Mouse (Mus musculus): ENCODE results near the gene Cfd. TPM values are rescaled to one million over a fixed set of nuclear protein-coding genes. Genes with fewer than 3 reads are reported as not detected.
A peak's percentile ranks its signal among the peaks of the same experiment; 100 is the strongest.

Gene Cfd
- not detected in 2 replicates for polyA plus RNA-seq (2015; fragmentation: Nextera tagmentation; extraction: Ambion mirVana)

GRCm38 (mm10) chr10:79890670-79891069 lies at the start of gene Cfd:
Gene Cfd, plus strand, starts transcription at chr10:79890853.
- 47% methylated on average over 5 of the region's 5 CpGs for WGBS
- no peak within 1 kb of the TSS for H3K4me2 ChIP-seq (ENCODE audit: low read length)

GRCm38 (mm10) chr10:79842322-79842721 lies 48.3 kb upstream of the Cfd start:
- Histone ChIP-seq H3K36me3 (ENCODE audit: control insufficient read depth, insufficient read depth, low read length) (no peaks in the 10 kb centered on the region), H3K9me3 (ENCODE audit: control insufficient read depth, low read length) (no peaks in the 10 kb centered on the region), H3K27ac (ENCODE audit: low read depth, low read length) (no peak overlapping the region), H3K4me3 (ENCODE audit: low read length) (no peak overlapping the region), H3K27me3 (replicated peaks; ENCODE audit: control insufficient read depth, insufficient read depth, low read length) (no peaks in the 10 kb centered on the region), H3K4me1 (ENCODE audit: control insufficient read depth, insufficient read depth, low read depth, low read length) (peaks cover 9% of the 10 kb centered on the region), H3K4me2 (ENCODE audit: low read length) (no peak overlapping the region), H3K9ac (ENCODE audit: low read depth, low read length) (no peak overlapping the region)
- no peak for ATAC-seq
- WGBS = 62% methylated on average over 3 of the region's 3 CpGs

More at GRCm38 (mm10) chr10:79890670-79891069, at the start of gene Cfd:
- Histone ChIP-seq H3K36me3 (ENCODE audit: control insufficient read depth, insufficient read depth, low read length) (peaks cover 8% of the 10 kb centered on the region), H3K4me3 (ENCODE audit: low read length) (no peak within 1 kb of the TSS), H3K4me1 (ENCODE audit: control insufficient read depth, insufficient read depth, low read depth, low read length) (no peaks in the 10 kb centered on the region), H3K9me3 (ENCODE audit: control insufficient read depth, low read length) (no peaks in the 10 kb centered on the region), H3K27ac (ENCODE audit: low read depth, low read length) (no peak within 1 kb of the TSS), H3K27me3 (replicated peaks; ENCODE audit: control insufficient read depth, insufficient read depth, low read length) (no peaks in the 10 kb centered on the region), H3K9ac (ENCODE audit: low read depth, low read length) (no peak within 1 kb of the TSS)
- no peak for ATAC-seq

- Histone ChIP-seq H3K9ac (ENCODE audit: low read depth, low read length) (no peak overlapping the region), H3K27ac (ENCODE audit: low read depth, low read length) (no peak overlapping the region), H3K4me1 (ENCODE audit: control insufficient read depth, insufficient read depth, low read depth, low read length) (peaks cover 9% of the 10 kb centered on the region), H3K4me2 (ENCODE audit: low read length) (no peak overlapping the region), H3K36me3 (ENCODE audit: control insufficient read depth, insufficient read depth, low read length) (no peaks in the 10 kb centered on the region), H3K9me3 (ENCODE audit: control insufficient read depth, low read length) (no peaks in the 10 kb centered on the region), H3K4me3 (ENCODE audit: low read length) (no peak overlapping the region), H3K27me3 (replicated peaks; ENCODE audit: control insufficient read depth, insufficient read depth, low read length) (no peaks in the 10 kb centered on the region)
- no peak for ATAC-seq
- WGBS = 41% methylated on average over 6 of the region's 6 CpGs
These were observed 47.2 kb upstream of the Cfd start for GRCm38 (mm10) chr10:79843476-79843875.

- ATAC-seq = no peak
- 74% methylated on average over 5 of the region's 5 CpGs for WGBS
- Histone ChIP-seq H3K9ac (ENCODE audit: low read depth, low read length) (no peak overlapping the region), H3K9me3 (ENCODE audit: control insufficient read depth, low read length) (no peaks in the 10 kb centered on the region), H3K4me3 (ENCODE audit: low read length) (no peak overlapping the region), H3K27ac (ENCODE audit: low read depth, low read length) (no peak overlapping the region), H3K27me3 (replicated peaks; ENCODE audit: control insufficient read depth, insufficient read depth, low read length) (no peaks in the 10 kb centered on the region), H3K36me3 (ENCODE audit: control insufficient read depth, insufficient read depth, low read length) (no peaks in the 10 kb centered on the region), H3K4me1 (ENCODE audit: control insufficient read depth, insufficient read depth, low read depth, low read length) (peaks cover 5% of the 10 kb centered on the region), H3K4me2 (ENCODE audit: low read length) (no peak overlapping the region)
These were observed 44.1 kb upstream of the Cfd start for GRCm38 (mm10) chr10:79846553-79846952.

DNA sequence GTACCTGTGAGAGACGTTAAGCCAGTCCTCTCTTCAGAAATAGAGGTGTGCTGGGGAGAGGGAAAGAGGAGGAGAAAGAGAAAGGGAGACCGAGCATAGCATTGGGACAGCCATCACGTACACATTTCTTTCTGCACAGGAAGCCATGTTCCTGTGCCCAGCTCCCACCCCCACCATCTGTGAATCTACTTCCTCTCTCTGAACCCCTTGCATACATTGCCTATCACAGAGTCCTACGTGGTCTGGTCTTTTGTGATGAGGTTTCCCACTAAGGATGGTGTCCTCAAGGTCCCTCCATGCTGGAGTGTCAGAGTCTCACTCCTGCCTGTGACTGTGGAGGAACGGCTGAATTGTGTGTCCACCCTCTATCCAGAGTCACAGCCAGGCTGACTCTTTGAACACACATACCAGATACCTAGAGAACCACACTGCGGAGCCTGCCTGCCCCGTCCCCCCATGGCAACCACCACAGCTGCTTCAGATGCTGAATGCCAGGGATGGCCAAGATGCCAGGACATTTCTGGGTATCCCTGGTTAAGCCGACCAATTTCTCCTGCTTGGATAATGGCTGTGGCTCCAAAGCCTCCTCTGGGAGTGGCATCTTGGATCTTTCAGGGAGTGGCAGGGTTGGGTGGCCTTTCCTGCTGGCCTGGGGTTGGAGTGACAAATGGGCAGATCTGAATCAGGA lies 40.6 kb upstream of the Cfd start:
- no peak overlapping the region for H3K27ac ChIP-seq (ENCODE audit: low read depth, low read length)

GRCm38 (mm10) chr10:79851653-79852052 lies 39.0 kb upstream of the Cfd start:
- 82% methylated on average over 3 of the region's 3 CpGs for WGBS
- no peaks in the 10 kb centered on the region for H3K36me3 ChIP-seq (ENCODE audit: control insufficient read depth, insufficient read depth, low read length)
- peaks cover 30% of the 10 kb centered on the region for H3K4me1 ChIP-seq (ENCODE audit: control insufficient read depth, insufficient read depth, low read depth, low read length)
- H3K4me2 ChIP-seq (ENCODE audit: low read length) = 0 out of 2 replicates have a peak overlapping the region, but pooled peaks have one; percentile 1
- H3K27me3 ChIP-seq (replicated peaks; ENCODE audit: control insufficient read depth, insufficient read depth, low read length) = no peaks in the 10 kb centered on the region
- no peak overlapping the region for H3K4me3 ChIP-seq (ENCODE audit: low read length)
- H3K9ac ChIP-seq (ENCODE audit: low read depth, low read length) = peak overlapping the region; percentile 68
- H3K9me3 ChIP-seq (ENCODE audit: control insufficient read depth, low read length) = no peaks in the 10 kb centered on the region
- peak overlapping the region; percentile 99 for H3K27ac ChIP-seq (ENCODE audit: low read depth, low read length)
- ATAC-seq = no peak

More for the DNA sequence above, 40.6 kb upstream of the Cfd start:
- H3K9me3 ChIP-seq (ENCODE audit: control insufficient read depth, low read length) = no peaks in the 10 kb centered on the region
- H3K27me3 ChIP-seq (replicated peaks; ENCODE audit: control insufficient read depth, insufficient read depth, low read length) = no peaks in the 10 kb centered on the region
- ATAC-seq = no peak
- no peak overlapping the region for H3K4me3 ChIP-seq (ENCODE audit: low read length)
- H3K4me1 ChIP-seq (ENCODE audit: control insufficient read depth, insufficient read depth, low read depth, low read length) = peaks cover 18% of the 10 kb centered on the region
- H3K9ac ChIP-seq (ENCODE audit: low read depth, low read length) = no peak overlapping the region
- WGBS = 79% methylated on average over 8 of the region's 8 CpGs
- no peaks in the 10 kb centered on the region for H3K36me3 ChIP-seq (ENCODE audit: control insufficient read depth, insufficient read depth, low read length)
- H3K4me2 ChIP-seq (ENCODE audit: low read length) = no peak overlapping the region

DNA sequence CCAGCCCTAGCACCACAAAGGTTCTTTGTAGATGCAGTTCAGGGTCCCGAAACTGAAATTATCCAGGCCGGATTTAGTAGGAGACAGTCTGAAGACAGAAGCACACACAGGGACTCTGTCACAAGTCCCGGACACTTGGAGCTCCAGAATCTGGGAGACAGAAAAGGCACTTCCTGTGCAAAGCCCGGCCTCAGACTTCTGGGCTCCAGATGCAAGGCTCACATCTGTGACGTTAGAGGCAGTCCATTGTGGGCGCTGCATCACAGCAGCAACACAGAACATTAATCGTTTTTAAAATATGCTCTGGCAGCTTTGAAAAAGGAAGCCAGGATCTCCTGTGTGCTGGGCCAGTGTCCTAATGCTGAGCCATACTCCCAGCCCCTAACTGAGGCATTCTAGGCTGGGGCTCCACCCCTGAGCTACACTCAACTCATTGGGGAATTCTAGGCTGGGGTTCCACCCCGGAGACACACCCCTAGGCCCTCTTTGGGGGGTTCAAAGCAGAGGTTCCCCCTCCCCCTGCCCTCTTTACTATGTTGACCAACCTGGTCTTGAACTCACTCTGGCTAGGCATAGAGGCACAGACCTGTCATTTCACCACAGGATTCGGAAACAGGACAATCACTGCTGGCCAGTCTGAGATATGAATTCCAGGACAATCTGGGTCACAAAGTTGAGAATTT lies 38.4 kb upstream of the Cfd start:
- Histone ChIP-seq H3K4me1 (ENCODE audit: control insufficient read depth, insufficient read depth, low read depth, low read length) (peaks cover 36% of the 10 kb centered on the region), H3K9me3 (ENCODE audit: control insufficient read depth, low read length) (no peaks in the 10 kb centered on the region), H3K36me3 (ENCODE audit: control insufficient read depth, insufficient read depth, low read length) (no peaks in the 10 kb centered on the region), H3K27ac (ENCODE audit: low read depth, low read length) (peak overlapping the region; percentile 99), H3K9ac (ENCODE audit: low read depth, low read length) (peak overlapping the region; percentile 68), H3K27me3 (replicated peaks; ENCODE audit: control insufficient read depth, insufficient read depth, low read length) (no peaks in the 10 kb centered on the region), H3K4me2 (ENCODE audit: low read length) (peak overlapping the region; percentile 55), H3K4me3 (ENCODE audit: low read length) (peak overlapping the region; percentile 93)
- no peak for ATAC-seq
- 53% methylated on average over 9 of the region's 9 CpGs for WGBS

DNA sequence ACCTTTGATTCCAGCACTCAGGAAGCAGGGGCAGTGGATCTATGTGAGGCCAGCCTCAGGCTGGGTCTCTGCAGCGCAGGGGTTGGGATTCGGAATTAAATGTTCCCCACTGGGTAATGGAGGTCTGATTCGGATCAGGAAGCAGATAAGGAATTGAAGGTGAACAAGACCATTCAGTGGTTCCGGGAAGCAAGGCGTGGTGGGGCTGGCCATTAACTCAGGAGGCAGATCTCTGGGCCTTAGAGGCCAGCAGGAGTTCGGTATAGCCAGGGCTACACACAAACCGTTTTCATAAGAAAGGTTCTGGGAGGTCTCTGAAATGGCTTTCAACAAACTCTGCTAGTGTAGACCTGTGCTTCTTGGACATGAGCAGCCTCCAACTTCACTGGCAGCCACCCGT lies 37.8 kb upstream of the Cfd start:
- WGBS = 14% methylated on average over 8 of the region's 8 CpGs
- ATAC-seq = no peak
- Histone ChIP-seq H3K9ac (ENCODE audit: low read depth, low read length) (peak overlapping the region; percentile 68), H3K4me3 (ENCODE audit: low read length) (peak overlapping the region; percentile 93), H3K27ac (ENCODE audit: low read depth, low read length) (peak overlapping the region; percentile 99), H3K36me3 (ENCODE audit: control insufficient read depth, insufficient read depth, low read length) (no peaks in the 10 kb centered on the region), H3K9me3 (ENCODE audit: control insufficient read depth, low read length) (no peaks in the 10 kb centered on the region), H3K27me3 (replicated peaks; ENCODE audit: control insufficient read depth, insufficient read depth, low read length) (no peaks in the 10 kb centered on the region), H3K4me2 (ENCODE audit: low read length) (peak overlapping the region; percentile 55), H3K4me1 (ENCODE audit: control insufficient read depth, insufficient read depth, low read depth, low read length) (peaks cover 42% of the 10 kb centered on the region)

DNA sequence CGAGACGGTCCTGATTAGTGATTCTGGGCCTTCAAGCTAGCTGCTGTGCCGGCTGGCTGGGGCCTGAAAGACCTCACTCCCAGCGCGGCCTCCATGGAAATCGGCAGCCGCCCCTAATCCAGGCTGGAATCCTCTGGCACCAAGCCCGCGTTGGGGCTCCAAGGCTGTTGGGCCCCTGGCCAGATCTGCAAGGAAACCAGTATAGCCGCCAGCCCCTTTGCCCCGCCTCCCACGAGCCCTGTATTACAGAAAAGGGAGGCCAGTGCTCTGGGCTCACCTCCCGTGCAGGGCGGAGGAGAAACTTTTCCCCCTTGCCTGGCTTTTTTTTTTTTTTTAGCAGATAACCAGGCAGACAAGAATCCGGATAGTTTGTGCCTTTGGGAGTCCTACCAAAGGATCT lies 37.3 kb upstream of the Cfd start:
- no peaks in the 10 kb centered on the region for H3K27me3 ChIP-seq (replicated peaks; ENCODE audit: control insufficient read depth, insufficient read depth, low read length)
- peak overlapping the region; percentile 93 for H3K4me3 ChIP-seq (ENCODE audit: low read length)
- peak; percentile 43 for ATAC-seq
- WGBS = under 1% methylated on average over 15 of the region's 15 CpGs
- H3K27ac ChIP-seq (ENCODE audit: low read depth, low read length) = peak overlapping the region; percentile 99
- H3K9me3 ChIP-seq (ENCODE audit: control insufficient read depth, low read length) = no peaks in the 10 kb centered on the region
- peak overlapping the region; percentile 55 for H3K4me2 ChIP-seq (ENCODE audit: low read length)
- no peaks in the 10 kb centered on the region for H3K36me3 ChIP-seq (ENCODE audit: control insufficient read depth, insufficient read depth, low read length)
- peak overlapping the region; percentile 68 for H3K9ac ChIP-seq (ENCODE audit: low read depth, low read length)
- H3K4me1 ChIP-seq (ENCODE audit: control insufficient read depth, insufficient read depth, low read depth, low read length) = peaks cover 47% of the 10 kb centered on the region
